Mouse (Mus musculus) lung, embryonic 16.5 days (tissue): ENCODE measurements at regions not wholly inside any gene's neighbourhood (a gene's known extent, or its start where the extent isn't known, plus 50 kb on each side); places are given as distances from the start of the nearest gene placed in this dataset.

Experiments used
- ATAC-seq: fragments of 200-750 bp; cut with Nextera tagmentation; 2 replicates; pipeline ENCODE4 v1.8.0; 2017; ENCODE audit warnings: low read depth, mild to moderate bottlenecking, moderate library complexity
- H3K27ac ChIP-seq: fragments of 300-500 bp; sonication (generic); 2 replicates; pipeline ENCODE4 v1.5.1; 2014; ENCODE audit warnings: mild to moderate bottlenecking, control low read depth, low read length
- H3K27me3 ChIP-seq: fragments of 300-500 bp; sonication (generic); 2 replicates; pipeline ENCODE4 v1.6.1; 2014; ENCODE audit warnings: low read depth, low read length, mixed read lengths; ENCODE audit not compliant: control insufficient read depth, insufficient read depth
- H3K36me3 ChIP-seq: fragments of 300-500 bp; sonication (generic); 2 replicates; pipeline ENCODE4 v1.6.1; 2014; ENCODE audit warnings: low read length; ENCODE audit not compliant: control insufficient read depth, insufficient read depth
- H3K4me1 ChIP-seq: fragments of 300-500 bp; sonication (generic); replicated peaks from 2 replicates; pipeline ENCODE4 v1.6.1; 2014; ENCODE audit warnings: low read length, mixed read lengths; ENCODE audit not compliant: control insufficient read depth, insufficient read depth
- H3K4me2 ChIP-seq: fragments of 300-500 bp; sonication (generic); 2 replicates; pipeline ENCODE4 v1.6.1; 2014; ENCODE audit warnings: low read depth, low read length, control low read depth
- H3K4me3 ChIP-seq: fragments of 300-500 bp; sonication (generic); 2 replicates; pipeline ENCODE4 v1.5.1; 2014; ENCODE audit warnings: mild to moderate bottlenecking, low read length, control low read depth
- H3K9ac ChIP-seq: fragments of 300-500 bp; sonication (generic); 2 replicates; pipeline ENCODE4 v1.6.1; 2014; ENCODE audit warnings: low read length, control low read depth
- H3K9me3 ChIP-seq: fragments of 300-500 bp; sonication (generic); 2 replicates; pipeline ENCODE4 v1.6.1; 2016; ENCODE audit warnings: low read length; ENCODE audit not compliant: control insufficient read depth
- WGBS: fragments of 180-500 bp; shearing (Covaris S2); extraction: QIAGEN DNeasy Blood & Tissue Kit; methylation state at CpG from one replicate; pipeline ENCODE4 v1.1.7; 2014; 5-methylcytosine and 5-hydroxymethylcytosine counted together

DNA sequence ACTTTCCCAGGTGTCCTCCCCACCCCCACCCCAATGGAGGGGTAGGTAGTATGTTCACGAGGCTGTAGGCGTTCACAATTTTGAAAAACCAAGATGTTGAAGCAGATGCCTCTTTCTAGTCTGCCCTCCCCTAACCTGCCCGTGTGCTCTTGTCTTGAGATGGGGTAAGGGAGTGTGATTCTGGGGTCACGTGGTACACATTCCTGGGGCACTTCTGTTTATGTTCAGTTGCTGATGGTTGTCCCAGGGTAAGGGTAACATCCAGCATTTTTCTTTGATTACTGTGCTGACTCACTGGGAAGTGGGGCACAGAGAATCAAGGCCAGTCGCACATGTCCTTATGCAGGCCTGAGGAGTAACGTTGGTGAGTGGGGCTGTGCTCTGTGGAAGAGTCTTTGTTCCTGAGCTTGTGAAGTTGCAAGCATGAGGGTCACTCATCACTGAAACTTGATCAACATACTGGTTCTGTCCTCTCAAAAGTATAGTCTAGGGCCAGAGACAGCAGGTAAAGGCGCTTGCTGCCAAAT, 110.3 kb downstream of the Evx1 start:
- H3K4me2 ChIP-seq: no peak overlapping the region
- no peaks in the 10 kb centered on the region for H3K27me3 ChIP-seq
- ATAC-seq: no peak
- 51% methylated on average over 7 of the region's 7 CpGs for WGBS
- no peaks in the 10 kb centered on the region for H3K9me3 ChIP-seq
- H3K4me3 ChIP-seq: no peak overlapping the region
- H3K36me3 ChIP-seq: no peaks in the 10 kb centered on the region
- no peak overlapping the region for H3K9ac ChIP-seq
- H3K27ac ChIP-seq: no peak overlapping the region
- peaks cover 18% of the 10 kb centered on the region for H3K4me1 ChIP-seq

DNA sequence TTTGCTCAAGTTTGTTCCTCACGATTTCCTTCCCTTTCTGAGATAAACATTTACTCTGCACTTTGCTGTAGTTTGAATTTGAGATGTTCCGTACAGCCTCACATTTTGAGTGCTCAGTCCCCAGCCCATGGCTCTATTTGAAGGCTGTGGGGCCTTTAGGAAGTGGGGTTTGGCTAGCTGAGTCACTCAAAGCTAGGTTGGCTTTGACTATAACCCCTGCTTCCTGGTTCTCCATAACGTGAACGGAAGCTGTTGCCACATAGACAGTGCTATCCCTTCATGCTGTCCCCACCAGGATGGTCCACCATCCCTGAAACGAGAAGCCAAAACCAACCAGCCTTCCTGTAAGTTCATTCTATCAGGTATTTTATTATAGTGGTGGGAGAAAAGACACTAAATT, 111.1 kb downstream of the Evx1 start:
- 52% methylated on average over 5 of the region's 5 CpGs for WGBS
- Histone ChIP-seq H3K9me3 (no peaks in the 10 kb centered on the region), H3K4me1 (peaks cover 17% of the 10 kb centered on the region), H3K4me3 (no peak overlapping the region), H3K27ac (peak overlapping the region; percentile 21), H3K9ac (no peak overlapping the region), H3K36me3 (no peaks in the 10 kb centered on the region), H3K27me3 (no peaks in the 10 kb centered on the region), H3K4me2 (no peak overlapping the region)
- no peak for ATAC-seq

DNA sequence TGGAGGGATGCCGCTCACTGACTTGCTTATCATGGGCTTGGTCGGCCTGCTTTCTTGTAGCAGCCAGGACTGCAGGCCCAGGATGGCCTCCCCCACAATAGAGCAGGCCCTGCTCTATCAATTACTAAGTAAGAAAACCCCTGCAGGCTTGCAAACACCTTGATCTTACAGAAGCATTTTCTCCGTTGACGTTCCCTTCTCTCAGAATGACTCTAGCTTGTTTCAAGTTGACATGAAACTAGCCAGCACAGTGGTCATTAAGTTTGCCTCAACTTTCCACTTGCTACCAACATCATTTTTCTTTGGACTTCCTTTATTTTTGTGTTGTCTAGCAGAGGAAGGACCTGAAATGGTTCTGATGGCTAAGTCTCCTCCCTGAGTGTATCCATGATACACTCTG, 111.8 kb downstream of the Evx1 start:
- no peak overlapping the region for H3K4me3 ChIP-seq
- H3K9ac ChIP-seq: no peak overlapping the region
- no peaks in the 10 kb centered on the region for H3K27me3 ChIP-seq
- no peak overlapping the region for H3K27ac ChIP-seq
- WGBS: 86% methylated on average over 4 of the region's 4 CpGs
- H3K9me3 ChIP-seq: no peaks in the 10 kb centered on the region
- no peak for ATAC-seq
- H3K36me3 ChIP-seq: no peaks in the 10 kb centered on the region
- H3K4me1 ChIP-seq: peaks cover 17% of the 10 kb centered on the region
- no peak overlapping the region for H3K4me2 ChIP-seq

DNA sequence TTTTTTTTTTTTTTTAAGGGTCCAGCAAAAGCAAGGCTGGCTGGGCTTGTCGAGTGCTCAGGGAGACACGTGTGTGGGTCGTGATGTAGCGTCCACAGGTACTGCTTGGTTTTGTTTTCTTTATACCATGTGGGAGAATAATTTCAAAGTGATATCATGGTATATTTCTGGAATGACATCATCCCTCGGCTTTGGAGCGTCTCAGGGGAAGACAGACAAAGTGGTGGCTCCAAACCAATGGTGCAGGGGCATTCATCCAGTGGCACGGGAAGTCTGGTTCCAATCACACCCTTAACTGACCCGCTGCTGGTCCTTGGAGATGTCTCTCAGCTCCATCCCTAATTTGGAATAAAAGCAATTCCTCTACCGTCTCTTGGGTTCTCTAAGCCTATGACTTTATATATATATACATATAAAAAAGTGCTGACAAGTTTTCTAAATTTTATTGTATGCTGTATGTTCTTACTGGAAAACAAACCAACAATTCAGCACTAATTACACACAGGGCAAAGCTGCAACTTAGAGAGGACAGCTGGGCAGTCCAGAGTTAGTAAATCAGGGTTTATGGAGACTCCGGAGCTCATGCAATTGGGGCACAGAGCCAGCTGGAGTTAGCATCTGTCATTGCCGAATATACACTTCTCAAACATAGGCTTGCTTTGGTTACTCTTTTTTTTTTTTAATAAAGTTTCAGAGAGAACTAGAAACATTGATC, 115.3 kb downstream of the Evx1 start:
- Histone ChIP-seq H3K36me3 (no peaks in the 10 kb centered on the region), H3K27ac (peak overlapping the region; percentile 34; the same call in 1 of the 2 replicates), H3K9ac (no peak overlapping the region), H3K4me2 (no peak overlapping the region), H3K4me3 (no peak overlapping the region), H3K27me3 (no peaks in the 10 kb centered on the region), H3K4me1 (peaks cover 15% of the 10 kb centered on the region), H3K9me3 (no peaks in the 10 kb centered on the region)
- peak; percentile 70 for ATAC-seq
- WGBS: 33% methylated on average over 11 of the region's 11 CpGs

DNA sequence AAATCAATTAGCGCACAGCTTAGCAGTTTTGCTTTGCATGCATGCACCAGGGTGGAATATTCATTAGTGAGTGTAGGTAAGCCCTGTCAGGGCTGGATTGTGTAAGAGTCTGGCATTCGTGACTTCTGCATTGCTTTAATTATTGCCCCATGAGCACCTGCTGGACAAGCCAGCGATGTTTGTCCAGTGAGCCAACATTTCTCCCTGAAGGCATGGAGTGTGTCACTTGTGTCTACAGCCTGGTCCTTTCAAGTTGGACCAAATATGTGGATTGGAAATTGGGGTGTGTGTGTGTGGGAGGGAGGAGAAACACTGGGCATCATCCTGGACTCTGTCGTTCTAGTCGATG, 115.9 kb downstream of the Evx1 start:
- ATAC-seq: peak; percentile 60; the same call in 1 of the 2 replicates
- H3K4me2 ChIP-seq: no peak overlapping the region
- H3K36me3 ChIP-seq: no peaks in the 10 kb centered on the region
- no peaks in the 10 kb centered on the region for H3K27me3 ChIP-seq
- no peaks in the 10 kb centered on the region for H3K9me3 ChIP-seq
- 70% methylated on average over 5 of the region's 5 CpGs for WGBS
- H3K4me1 ChIP-seq: peaks cover 15% of the 10 kb centered on the region
- no peak overlapping the region for H3K4me3 ChIP-seq
- no peak overlapping the region for H3K9ac ChIP-seq
- H3K27ac ChIP-seq: no peak overlapping the region

DNA sequence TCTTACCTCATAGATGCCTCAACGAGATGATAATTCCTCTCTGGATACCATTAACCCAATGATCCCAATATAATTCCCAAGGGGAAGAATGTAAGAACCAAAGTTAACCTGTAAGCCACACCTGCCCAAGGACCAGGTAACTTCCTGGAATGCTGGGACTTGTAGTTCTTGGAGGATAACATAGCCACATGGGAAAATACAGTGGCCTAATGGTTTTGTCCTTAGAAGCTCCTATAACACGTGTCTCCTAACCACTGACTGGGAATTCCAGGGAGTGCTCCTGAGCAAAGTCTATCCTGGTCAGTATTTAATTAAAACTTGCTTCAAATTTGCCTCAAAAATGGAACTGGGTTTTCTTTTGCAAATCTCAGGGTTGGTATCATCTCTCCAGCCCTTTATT, 119.9 kb downstream of the Evx1 start:
- H3K4me1 ChIP-seq: peaks cover 10% of the 10 kb centered on the region
- H3K36me3 ChIP-seq: no peaks in the 10 kb centered on the region
- H3K27me3 ChIP-seq: no peaks in the 10 kb centered on the region
- H3K9ac ChIP-seq: no peak overlapping the region
- H3K4me3 ChIP-seq: no peak overlapping the region
- H3K4me2 ChIP-seq: no peak overlapping the region
- H3K9me3 ChIP-seq: no peaks in the 10 kb centered on the region
- no peak overlapping the region for H3K27ac ChIP-seq
- 81% methylated on average over 2 of the region's 2 CpGs for WGBS
- ATAC-seq: no peak

DNA sequence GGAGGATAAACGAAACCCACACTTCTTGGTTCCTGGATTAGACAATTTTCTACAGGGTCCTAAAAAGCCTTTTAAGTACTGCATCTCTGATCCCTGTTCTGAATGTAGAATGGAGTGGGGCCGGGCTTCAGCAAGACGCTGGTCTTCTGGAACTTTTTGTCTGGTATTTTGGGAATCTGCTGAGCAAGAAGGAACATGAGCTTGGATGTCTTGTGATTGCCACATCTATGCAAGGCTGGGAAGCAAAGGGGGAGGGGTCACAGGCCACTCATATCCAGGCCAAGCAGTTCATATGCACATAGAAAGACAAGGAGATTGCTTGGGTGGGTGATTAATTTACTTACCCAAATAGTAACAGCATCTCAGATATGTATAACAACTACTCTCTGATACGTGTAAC, 121.5 kb downstream of the Evx1 start:
- Histone ChIP-seq H3K4me2 (no peak overlapping the region), H3K4me1 (no peaks in the 10 kb centered on the region; the same call in 1 of the 2 replicates), H3K9ac (no peak overlapping the region), H3K27ac (no peak overlapping the region), H3K9me3 (no peaks in the 10 kb centered on the region), H3K36me3 (no peaks in the 10 kb centered on the region), H3K4me3 (no peak overlapping the region), H3K27me3 (no peaks in the 10 kb centered on the region)
- peak; percentile 67 for ATAC-seq
- 59% methylated on average over 4 of the region's 4 CpGs for WGBS

DNA sequence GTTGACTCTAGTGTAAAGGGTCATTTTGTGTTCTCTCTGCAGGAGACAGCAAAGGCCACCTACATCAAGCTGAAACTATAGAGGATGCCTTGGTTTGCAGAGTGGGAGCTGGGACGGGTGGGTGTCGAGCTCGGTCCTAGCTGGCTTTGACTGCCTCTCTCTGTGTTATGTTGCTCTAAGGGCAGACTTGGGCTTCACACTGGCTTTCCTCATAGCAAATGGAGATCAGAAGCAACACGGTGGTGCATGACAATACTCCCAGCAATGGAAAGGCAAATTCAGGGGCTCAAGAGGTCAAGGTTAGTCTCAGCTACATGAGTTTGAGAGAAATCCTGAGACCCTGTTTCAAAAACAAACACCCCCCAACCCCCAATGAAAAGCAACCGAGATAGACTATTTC, 122.1 kb downstream of the Evx1 start:
- Histone ChIP-seq H3K4me3 (no peak overlapping the region), H3K36me3 (no peaks in the 10 kb centered on the region), H3K4me2 (no peak overlapping the region), H3K27me3 (no peaks in the 10 kb centered on the region), H3K4me1 (no peaks in the 10 kb centered on the region; the same call in 1 of the 2 replicates), H3K27ac (no peak overlapping the region), H3K9me3 (no peaks in the 10 kb centered on the region), H3K9ac (no peak overlapping the region)
- 87% methylated on average over 5 of the region's 5 CpGs for WGBS
- ATAC-seq: no peak

DNA sequence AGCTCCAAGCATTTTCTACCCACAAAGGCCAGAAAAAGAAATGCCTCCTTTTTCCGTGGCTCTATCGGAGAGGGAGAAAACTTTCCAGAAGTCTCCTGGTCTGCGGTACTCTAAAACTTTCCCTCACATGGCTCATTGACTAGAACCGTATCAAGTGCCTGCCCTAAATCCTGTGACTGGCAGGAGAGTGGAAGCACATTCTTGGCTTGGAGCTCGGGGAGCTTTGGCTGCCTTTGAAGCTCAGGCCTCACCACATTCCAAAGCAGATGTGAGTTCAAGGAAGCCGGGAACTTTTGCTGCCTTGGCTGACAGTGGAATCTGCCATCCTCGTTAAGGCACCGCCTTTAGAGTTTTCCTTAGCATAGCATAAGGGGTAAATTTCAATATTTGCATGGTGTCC, 125.1 kb downstream of the Evx1 start:
- WGBS: 22% methylated on average over 8 of the region's 8 CpGs

More for the DNA sequence above, 125.1 kb downstream of the Evx1 start:
- no peaks in the 10 kb centered on the region for H3K9me3 ChIP-seq
- no peak overlapping the region for H3K27ac ChIP-seq
- H3K4me1 ChIP-seq: no peaks in the 10 kb centered on the region; the same call in 1 of the 2 replicates
- H3K4me2 ChIP-seq: no peak overlapping the region
- peak; percentile 53 for ATAC-seq
- H3K4me3 ChIP-seq: no peak overlapping the region
- H3K36me3 ChIP-seq: no peaks in the 10 kb centered on the region
- H3K9ac ChIP-seq: no peak overlapping the region
- no peaks in the 10 kb centered on the region for H3K27me3 ChIP-seq
